Mouse (Mus musculus) kidney, embryonic 15.5 days (tissue): Measurements from ENCODE around the gene Vwa7. TPM values are rescaled to one million over a fixed set of nuclear protein-coding genes. Genes with fewer than 3 reads are reported as not detected.
"Not testable (repeated sequence)": the region's sequence is repeated elsewhere in the genome, so short reads cannot be mapped to it uniquely, and the experiment has no call there.

Experiments
- ATAC-seq: fragments of 200-750 bp; cut with Nextera tagmentation; replicated peaks from 2 replicates; pipeline ENCODE4 v1.8.0; 2017; ENCODE audit warnings: moderate TSS enrichment; ENCODE audit not compliant: low FRiP score
- H3K27ac ChIP-seq: fragments of 300-500 bp; sonication (generic); 2 replicates; pipeline ENCODE4 v1.5.1; 2015; ENCODE audit warnings: mild to moderate bottlenecking, inconsistent platforms
- H3K27me3 ChIP-seq: fragments of 300-500 bp; sonication (generic); 2 replicates; pipeline ENCODE4 v1.6.1; 2015; ENCODE audit warnings: inconsistent platforms
- H3K36me3 ChIP-seq: fragments of 300-500 bp; sonication (generic); 2 replicates; pipeline ENCODE4 v1.6.1; 2015; ENCODE audit warnings: inconsistent platforms
- H3K4me1 ChIP-seq: fragments of 300-500 bp; sonication (generic); 2 replicates; pipeline ENCODE4 v1.6.1; 2015; ENCODE audit warnings: inconsistent platforms
- H3K4me2 ChIP-seq: fragments of 300-500 bp; sonication (generic); 2 replicates; pipeline ENCODE4 v1.6.1; 2015; ENCODE audit warnings: moderate library complexity, mild to moderate bottlenecking, inconsistent platforms
- H3K4me3 ChIP-seq: fragments of 300-500 bp; sonication (generic); replicated peaks from 2 replicates; pipeline ENCODE4 v1.5.1; 2015; ENCODE audit warnings: mild to moderate bottlenecking, inconsistent platforms
- H3K9ac ChIP-seq: fragments of 300-500 bp; sonication (generic); 2 replicates; pipeline ENCODE4 v1.6.1; 2015; ENCODE audit warnings: mild to moderate bottlenecking, inconsistent platforms
- H3K9me3 ChIP-seq: fragments of 300-500 bp; sonication (generic); replicated peaks from 2 replicates; pipeline ENCODE4 v1.6.1; 2016; ENCODE audit warnings: inconsistent platforms
- WGBS: fragments of 180-500 bp; shearing (Covaris S2); methylation state at CpG from one replicate; pipeline ENCODE4 v1.1.7; 2015; ENCODE audit warnings: mixed read lengths; 5-methylcytosine and 5-hydroxymethylcytosine counted together
- polyA plus RNA-seq: library from polyadenylated mRNA; unstranded; fragments of >200 nt; fragmentation: Nextera tagmentation; extraction: Ambion mirVana; gene quantifications from 2 replicates; pipeline ENCODE4 v1.2.1, GENCODE M21; 2015

Vwa7 gene
- 0.19 and 0.29 TPM in 2 replicates for polyA plus RNA-seq

- no peak within 1 kb of the TSS for H3K9ac ChIP-seq
- peak within 1 kb of the TSS; percentile 32 for H3K27ac ChIP-seq
- peaks cover 16% of the 10 kb centered on the region for H3K4me1 ChIP-seq
- peak; percentile 22; the same call in 1 of the 2 replicates for ATAC-seq
- H3K4me2 ChIP-seq = no peak within 1 kb of the TSS
- H3K27me3 ChIP-seq = no peaks in the 10 kb centered on the region
- peaks cover 59% of the 10 kb centered on the region for H3K36me3 ChIP-seq
- no peaks in the 10 kb centered on the region for H3K9me3 ChIP-seq
- 67% methylated on average over 12 of the region's 12 CpGs for WGBS
- no peak within 1 kb of the TSS for H3K4me3 ChIP-seq
These were observed at the start of gene Vwa7 for GRCm38 (mm10) chr17:35016376-35016775. TSS of gene Vwa7 (plus strand) at chr17:35016579.

GRCm38 (mm10) chr17:34969822-34970221, 46.6 kb upstream of the Vwa7 start, which contains the start of gene Gm20481:
TSS of gene Gm20481 (plus strand) at chr17:34969912.
- ATAC-seq, H3K9me3 ChIP-seq, H3K4me2 ChIP-seq, H3K9ac ChIP-seq, H3K4me3 ChIP-seq, H3K27ac ChIP-seq, H3K36me3 ChIP-seq: not testable (repeated sequence)
- Histone ChIP-seq H3K27me3 (peaks cover 27% of the 10 kb centered on the region), H3K4me1 (peaks cover 14% of the 10 kb centered on the region)
- 66% methylated on average over 8 of the region's 11 CpGs for WGBS

- WGBS = 37% methylated on average over 20 of the region's 37 CpGs
- not testable (repeated sequence) for H3K9me3 ChIP-seq, ATAC-seq, H3K9ac ChIP-seq, H3K4me1 ChIP-seq, H3K27ac ChIP-seq, H3K36me3 ChIP-seq, H3K4me3 ChIP-seq, H3K4me2 ChIP-seq
- peaks cover 27% of the 10 kb centered on the region for H3K27me3 ChIP-seq
These were observed 45.5 kb upstream of the Vwa7 start for GRCm38 (mm10) chr17:34970850-34971249.

GRCm38 (mm10) chr17:34971694-34972068, 44.7 kb upstream of the Vwa7 start:
- Histone ChIP-seq H3K4me2 (peak overlapping the region; percentile 75), H3K4me3 (peak overlapping the region; percentile 43), H3K27me3 (peaks cover 27% of the 10 kb centered on the region)
- not testable (repeated sequence) for H3K27ac ChIP-seq, H3K36me3 ChIP-seq, H3K9me3 ChIP-seq, H3K9ac ChIP-seq, H3K4me1 ChIP-seq
- ATAC-seq = peak; percentile 57
- WGBS = 0% methylated on average over 28 of the region's 43 CpGs

- Histone ChIP-seq H3K4me3 (peak within 1 kb of the TSS; percentile 43), H3K27me3 (peaks cover 27% of the 10 kb centered on the region), H3K27ac (peak within 1 kb of the TSS; percentile 42; the same call in 1 of the 2 replicates), H3K4me2 (peak within 1 kb of the TSS; percentile 75), H3K9ac (peak within 1 kb of the TSS; percentile 35; the same call in 1 of the 2 replicates)
- H3K4me1 ChIP-seq, H3K9me3 ChIP-seq, H3K36me3 ChIP-seq: not testable (repeated sequence)
- peak; percentile 93 for ATAC-seq
- under 1% methylated on average over 33 of the region's 33 CpGs for WGBS
These were observed 44.2 kb upstream of the Vwa7 start, which contains the start of the genes Hspa1a and Hspa1l for GRCm38 (mm10) chr17:34972069-34972749. TSS of gene Hspa1a (minus strand) at chr17:34972156. TSS of gene Hspa1l (plus strand) at chr17:34972703.

DNA sequence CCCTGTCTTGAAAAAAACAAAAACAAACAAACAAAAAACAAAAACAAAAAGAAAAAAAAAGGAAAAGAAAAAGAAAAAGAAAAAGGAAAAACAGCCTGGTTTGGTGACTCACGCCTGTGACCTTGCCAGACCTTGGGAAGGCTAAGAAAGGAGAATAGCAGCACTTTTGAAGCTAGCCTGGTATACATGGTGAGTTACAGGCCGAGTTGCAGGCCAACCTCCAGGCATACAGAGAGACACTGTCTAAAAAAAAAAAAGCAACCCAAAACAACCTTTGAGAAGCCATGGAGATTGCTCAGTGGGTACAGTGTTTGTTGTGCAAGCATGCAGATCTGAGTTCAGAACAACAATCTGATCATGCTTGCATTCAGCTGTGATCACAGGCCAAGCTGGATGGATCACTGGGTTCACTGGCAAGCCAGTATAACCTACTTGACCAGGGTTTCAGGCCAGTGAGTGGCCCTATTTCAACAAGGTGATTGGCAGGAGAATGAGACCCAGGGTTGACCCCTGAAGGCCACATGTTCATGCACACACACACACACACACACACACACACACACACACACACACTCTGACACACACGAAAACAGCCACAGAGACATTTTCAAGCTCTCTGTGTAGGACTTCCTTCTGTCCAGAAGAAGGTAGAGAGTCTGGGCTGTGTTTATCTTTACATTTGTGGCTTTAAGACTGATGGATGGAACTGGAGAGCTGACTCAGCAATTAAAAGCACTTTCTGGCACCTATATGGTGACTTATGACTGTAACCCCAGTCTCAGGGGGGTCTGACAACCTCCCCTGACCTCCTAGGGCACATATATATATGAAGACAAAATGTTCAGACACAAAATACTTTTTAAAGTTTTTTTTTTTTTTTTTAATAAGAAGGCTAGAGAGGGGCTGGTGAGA, 40.5 kb upstream of the Vwa7 start:
- ATAC-seq = no peak
- 80% methylated on average over 3 of the region's 3 CpGs for WGBS

GRCm38 (mm10) chr17:34977000-34977399, 39.4 kb upstream of the Vwa7 start:
- no peak overlapping the region for H3K4me2 ChIP-seq
- H3K27me3 ChIP-seq = no peaks in the 10 kb centered on the region
- WGBS = 93% methylated on average over 20 of the region's 20 CpGs
- H3K27ac ChIP-seq = no peak overlapping the region
- peaks cover 18% of the 10 kb centered on the region for H3K4me1 ChIP-seq
- ATAC-seq = no peak
- H3K36me3 ChIP-seq = 0 out of 2 replicates have a peak, but pooled peaks cover 4% of the 10 kb centered on the region
- H3K4me3 ChIP-seq = no peak overlapping the region
- no peaks in the 10 kb centered on the region for H3K9me3 ChIP-seq
- H3K9ac ChIP-seq = no peak overlapping the region

More for the DNA sequence above, 40.5 kb upstream of the Vwa7 start:
- H3K9me3 ChIP-seq = no peaks in the 10 kb centered on the region
- no peak overlapping the region for H3K27ac ChIP-seq
- H3K4me1 ChIP-seq = peaks cover 14% of the 10 kb centered on the region
- 0 out of 2 replicates have a peak, but pooled peaks cover 4% of the 10 kb centered on the region for H3K36me3 ChIP-seq
- no peak overlapping the region for H3K4me3 ChIP-seq
- H3K27me3 ChIP-seq = no peaks in the 10 kb centered on the region
- H3K9ac ChIP-seq = no peak overlapping the region
- H3K4me2 ChIP-seq = no peak overlapping the region

DNA sequence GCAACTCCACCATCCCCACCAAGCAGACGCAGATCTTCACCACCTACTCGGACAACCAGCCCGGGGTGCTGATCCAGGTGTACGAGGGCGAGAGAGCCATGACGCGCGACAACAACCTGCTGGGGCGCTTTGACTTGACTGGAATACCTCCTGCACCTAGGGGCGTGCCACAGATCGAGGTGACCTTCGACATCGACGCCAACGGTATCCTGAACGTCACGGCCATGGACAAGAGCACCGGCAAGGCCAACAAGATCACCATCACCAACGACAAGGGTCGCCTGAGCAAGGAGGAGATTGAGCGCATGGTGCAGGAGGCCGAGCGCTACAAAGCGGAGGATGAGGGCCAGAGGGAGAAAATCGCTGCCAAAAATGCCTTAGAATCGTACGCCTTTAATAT, 38.1 kb upstream of the Vwa7 start:
- H3K36me3 ChIP-seq = 0 out of 2 replicates have a peak, but pooled peaks cover 4% of the 10 kb centered on the region
- no peak overlapping the region for H3K4me2 ChIP-seq
- H3K4me1 ChIP-seq = peaks cover 22% of the 10 kb centered on the region
- H3K4me3 ChIP-seq = no peak overlapping the region
- H3K9ac ChIP-seq = no peak overlapping the region
- H3K27me3 ChIP-seq = no peaks in the 10 kb centered on the region
- no peaks in the 10 kb centered on the region for H3K9me3 ChIP-seq
- H3K27ac ChIP-seq = no peak overlapping the region
- no peak for ATAC-seq
- WGBS = 87% methylated on average over 27 of the region's 27 CpGs

DNA sequence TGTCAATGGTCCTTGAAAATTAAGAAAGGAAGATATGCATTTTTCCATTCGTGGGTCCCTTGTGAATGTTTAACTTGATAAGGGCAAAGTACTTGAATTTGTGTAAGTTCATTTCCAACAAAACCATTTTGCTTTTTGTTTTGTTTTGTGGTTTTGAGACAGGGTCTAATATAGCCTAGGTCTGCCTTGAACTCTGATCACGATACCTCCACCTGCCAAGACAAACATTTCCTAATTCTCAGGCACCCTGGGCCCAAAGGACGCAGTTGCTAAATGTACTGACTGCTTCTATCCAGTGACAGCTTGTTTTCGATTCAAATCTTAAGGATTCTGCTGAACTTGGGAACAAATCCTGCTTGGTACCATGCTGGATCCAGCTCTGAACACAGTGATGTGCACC, 36.7 kb upstream of the Vwa7 start:
- Histone ChIP-seq H3K4me3 (no peak overlapping the region), H3K9ac (no peak overlapping the region), H3K4me2 (no peak overlapping the region), H3K36me3 (0 out of 2 replicates have a peak, but pooled peaks cover 6% of the 10 kb centered on the region), H3K27me3 (no peaks in the 10 kb centered on the region), H3K9me3 (no peaks in the 10 kb centered on the region), H3K27ac (no peak overlapping the region), H3K4me1 (peaks cover 28% of the 10 kb centered on the region)
- ATAC-seq = no peak
- WGBS = 89% methylated on average over 4 of the region's 4 CpGs

- peaks cover 34% of the 10 kb centered on the region for H3K4me1 ChIP-seq
- H3K36me3 ChIP-seq = peaks cover 17% of the 10 kb centered on the region
- H3K27me3 ChIP-seq = no peaks in the 10 kb centered on the region
- peak overlapping the region; percentile 93 for H3K4me3 ChIP-seq
- H3K9ac ChIP-seq = peak overlapping the region; percentile 96
- 20% methylated on average over 2 of the region's 2 CpGs for WGBS
- H3K9me3 ChIP-seq = no peaks in the 10 kb centered on the region
- peak overlapping the region; percentile 100 for H3K27ac ChIP-seq
- ATAC-seq = no peak
- peak overlapping the region; percentile 84 for H3K4me2 ChIP-seq
These were observed 35.7 kb upstream of the Vwa7 start for GRCm38 (mm10) chr17:34980655-34981054.

GRCm38 (mm10) chr17:34981690-34982180, 34.6 kb upstream of the Vwa7 start, which contains the start of gene Lsm2:
TSS of gene Lsm2 (plus strand) at chr17:34981862.
- Histone ChIP-seq H3K4me1 (peaks cover 34% of the 10 kb centered on the region), H3K9ac (peak within 1 kb of the TSS; percentile 96), H3K27ac (peak within 1 kb of the TSS; percentile 100), H3K4me3 (peak within 1 kb of the TSS; percentile 93), H3K36me3 (peaks cover 28% of the 10 kb centered on the region), H3K4me2 (peak within 1 kb of the TSS; percentile 84), H3K9me3 (no peaks in the 10 kb centered on the region), H3K27me3 (no peaks in the 10 kb centered on the region)
- peak; percentile 92 for ATAC-seq
- under 1% methylated on average over 58 of the region's 58 CpGs for WGBS
